Mouse (Mus musculus) liver, embryonic 11.5 days (tissue): Measurements from ENCODE around the gene Itga5. TPM values are rescaled to one million over a fixed set of nuclear protein-coding genes. Genes with fewer than 3 reads are reported as not detected.

Experiments used
- microRNA-seq: library from miRNA; unstranded; fragments of <30 nt; microRNA quantifications from one replicate; pipeline ENCODE4, GENCODE M21; 2017; ENCODE audit warnings: borderline number of aligned reads
- polyA plus RNA-seq: library from polyadenylated mRNA; unstranded; fragments of >200 nt; fragmentation: Nextera tagmentation; extraction: Ambion mirVana; gene quantifications from 2 replicates; pipeline ENCODE4 v1.2.1, GENCODE M21; 2014

Itga5 gene
- polyA plus RNA-seq, 1 experiment from 2014 or later: 35.7 TPM

Small RNA genes lying within 50 kb of the gene (microRNA-seq; reads per million reads assigned to microRNA genes)
- gene Mir6963: 1.1 reads per million

Other genes with a start within 250 kb of the Itga5 start
- 12.8 and 13.3 TPM in 2 replicates for gene Smug1, start 199.7 kb downstream of the Itga5 start, polyA plus RNA-seq
- 116 and 126 TPM in 2 replicates for gene Cbx5, start 126.9 kb downstream of the Itga5 start, polyA plus RNA-seq
- 917 and 938 TPM in 2 replicates for gene Hnrnpa1, start 126.3 kb downstream of the Itga5 start, polyA plus RNA-seq
- 94.1 and 108 TPM in 2 replicates for gene Nfe2, start 108.4 kb downstream of the Itga5 start, polyA plus RNA-seq
- gene Copz1, start 94.0 kb downstream of the Itga5 start, polyA plus RNA-seq: 298 and 328 TPM in 2 replicates
- 0.49 and 0.78 TPM in 2 replicates for gene Gpr84, start 56.2 kb downstream of the Itga5 start, polyA plus RNA-seq
- gene Zfp385a, start 26.7 kb downstream of the Itga5 start, polyA plus RNA-seq: 23.2 and 24.8 TPM in 2 replicates
- gene Gtsf1, start 63.7 kb upstream of the Itga5 start, polyA plus RNA-seq: 0.31 TPM in 1 of 2 replicates, not detected in the other
- not detected in 2 replicates for gene Gtsf2, start 81.7 kb upstream of the Itga5 start, polyA plus RNA-seq
- gene Nckap1l, start 87.0 kb upstream of the Itga5 start, polyA plus RNA-seq: 11.2 and 12.7 TPM in 2 replicates
- gene Pde1b, start 136.3 kb upstream of the Itga5 start, polyA plus RNA-seq: 0.87 and 1.1 TPM in 2 replicates
- 2.1 and 2.6 TPM in 2 replicates for gene Ppp1r1a, start 171.2 kb upstream of the Itga5 start, polyA plus RNA-seq
- not detected in 2 replicates for gene Glycam1, start 198.3 kb upstream of the Itga5 start, polyA plus RNA-seq